Mouse (Mus musculus) limb, embryonic 12.5 days (tissue): ENCODE results near the gene Gipc1. TPM values are rescaled to one million over a fixed set of nuclear protein-coding genes. Genes with fewer than 3 reads are reported as not detected.

Experiments used
- ATAC-seq: fragments of 200-750 bp; cut with Nextera tagmentation; 2 replicates; pipeline ENCODE4 v1.8.0; 2017; ENCODE audit warnings: low read depth, moderate TSS enrichment; ENCODE audit not compliant: insufficient number of reproducible peaks, insufficient read depth, low FRiP score, low TSS enrichment
- H3K27ac ChIP-seq: fragments of 300-500 bp; sonication (generic); 2 replicates; pipeline ENCODE4 v1.5.1; 2016; ENCODE audit warnings: mild to moderate bottlenecking, moderate library complexity
- H3K27me3 ChIP-seq: fragments of 300-500 bp; sonication (generic); 2 replicates; pipeline ENCODE4 v1.6.1; 2016; ENCODE audit warnings: mild to moderate bottlenecking, moderate library complexity
- H3K36me3 ChIP-seq: fragments of 300-500 bp; sonication (generic); 2 replicates; pipeline ENCODE4 v1.6.1; 2016; ENCODE audit warnings: mild to moderate bottlenecking, moderate library complexity
- H3K4me1 ChIP-seq: fragments of 300-500 bp; sonication (generic); replicated peaks from 2 replicates; pipeline ENCODE4 v1.6.1; 2016
- H3K4me2 ChIP-seq: fragments of 300-500 bp; sonication (generic); 2 replicates; pipeline ENCODE4 v1.6.1; 2016; ENCODE audit warnings: mild to moderate bottlenecking, moderate library complexity
- H3K4me3 ChIP-seq: fragments of 300-500 bp; sonication (generic); replicated peaks from 2 replicates; pipeline ENCODE4 v1.5.1; 2016; ENCODE audit warnings: mild to moderate bottlenecking
- H3K9ac ChIP-seq: fragments of 300-500 bp; sonication (generic); replicated peaks from 2 replicates; pipeline ENCODE4 v1.6.1; 2016; ENCODE audit warnings: mild to moderate bottlenecking, moderate library complexity
- H3K9me3 ChIP-seq: fragments of 300-500 bp; sonication (generic); 2 replicates; pipeline ENCODE4 v1.6.1; 2016; ENCODE audit warnings: mild to moderate bottlenecking, moderate library complexity
- WGBS: fragments of 180-500 bp; shearing (Covaris S2); methylation state at CpG from one replicate; pipeline ENCODE4 v1.1.7; 2016; 5-methylcytosine and 5-hydroxymethylcytosine counted together
- polyA plus RNA-seq: library from polyadenylated mRNA; unstranded; fragments of >200 nt; fragmentation: Nextera tagmentation; extraction: Ambion mirVana; gene quantifications from 2 replicates; pipeline ENCODE4 v1.2.1, GENCODE M21; 2016

Gene Gipc1
- polyA plus RNA-seq, 1 experiment from 2014 or later: 185 TPM

GRCm38 (mm10) chr8:83699566-83699965 is 47.1 kb downstream of the Gipc1 start:
- H3K27ac ChIP-seq: peak overlapping the region; percentile 87
- peak overlapping the region; percentile 85 for H3K4me3 ChIP-seq
- ATAC-seq: no peak
- H3K4me1 ChIP-seq: peaks cover 24% of the 10 kb centered on the region
- 0 out of 2 replicates have a peak, but pooled peaks cover 4% of the 10 kb centered on the region for H3K9me3 ChIP-seq
- no peaks in the 10 kb centered on the region for H3K27me3 ChIP-seq
- WGBS: 15% methylated on average over 9 of the region's 9 CpGs
- H3K9ac ChIP-seq: peak overlapping the region; percentile 94
- H3K36me3 ChIP-seq: no peaks in the 10 kb centered on the region
- H3K4me2 ChIP-seq: peak overlapping the region; percentile 95

GRCm38 (mm10) chr8:83700423-83701085 is 48.1 kb downstream of the Gipc1 start:
- ATAC-seq: no peak
- H3K4me2 ChIP-seq: no peak overlapping the region

GRCm38 (mm10) chr8:83703426-83703825 is 50.9 kb downstream of the Gipc1 start:
- Histone ChIP-seq H3K4me1 (peaks cover 11% of the 10 kb centered on the region), H3K27ac (no peak overlapping the region), H3K4me2 (no peak overlapping the region), H3K36me3 (no peaks in the 10 kb centered on the region), H3K9ac (no peak overlapping the region), H3K9me3 (0 out of 2 replicates have a peak, but pooled peaks cover 4% of the 10 kb centered on the region), H3K4me3 (no peak overlapping the region), H3K27me3 (no peaks in the 10 kb centered on the region)
- WGBS: 82% methylated on average over 4 of the region's 4 CpGs
- no peak for ATAC-seq

More at GRCm38 (mm10) chr8:83700423-83701085, 48.1 kb downstream of the Gipc1 start:
- peaks cover 24% of the 10 kb centered on the region for H3K4me1 ChIP-seq
- no peak overlapping the region for H3K27ac ChIP-seq
- H3K4me3 ChIP-seq: no peak overlapping the region
- 0 out of 2 replicates have a peak, but pooled peaks cover 4% of the 10 kb centered on the region for H3K9me3 ChIP-seq
- 83% methylated on average over 9 of the region's 9 CpGs for WGBS
- H3K9ac ChIP-seq: no peak overlapping the region
- no peaks in the 10 kb centered on the region for H3K27me3 ChIP-seq
- H3K36me3 ChIP-seq: no peaks in the 10 kb centered on the region

- ATAC-seq: no peak
- no peak overlapping the region for H3K4me3 ChIP-seq
- H3K9ac ChIP-seq: no peak overlapping the region
- WGBS: 69% methylated on average over 5 of the region's 5 CpGs
- H3K27ac ChIP-seq: no peak overlapping the region
- H3K4me1 ChIP-seq: no peaks in the 10 kb centered on the region
- no peaks in the 10 kb centered on the region for H3K36me3 ChIP-seq
- no peak overlapping the region for H3K4me2 ChIP-seq
- H3K27me3 ChIP-seq: no peaks in the 10 kb centered on the region
- 0 out of 2 replicates have a peak, but pooled peaks cover 2% of the 10 kb centered on the region for H3K9me3 ChIP-seq
Observed at GRCm38 (mm10) chr8:83706411-83706810, 53.9 kb downstream of the Gipc1 start.

- Histone ChIP-seq H3K36me3 (no peaks in the 10 kb centered on the region), H3K4me2 (no peak overlapping the region), H3K9ac (no peak overlapping the region), H3K27me3 (no peaks in the 10 kb centered on the region), H3K27ac (no peak overlapping the region), H3K4me1 (no peaks in the 10 kb centered on the region), H3K4me3 (no peak overlapping the region), H3K9me3 (no peaks in the 10 kb centered on the region)
- ATAC-seq: no peak
- 72% methylated on average over 8 of the region's 8 CpGs for whole genome bisulfite sequencing
Observed at GRCm38 (mm10) chr8:83707554-83707953, 55.1 kb downstream of the Gipc1 start.

Other genes starting within 250 kb of the Gipc1 start
- 109 and 127 TPM in 2 replicates for gene Scoc, start 194.3 kb upstream of the Gipc1 start, polyA plus RNA-seq
- gene Olfr370, start 116.9 kb upstream of the Gipc1 start, polyA plus RNA-seq: not detected in 2 replicates
- gene Ndufb7, start 86.0 kb upstream of the Gipc1 start, polyA plus RNA-seq: 302 and 305 TPM in 2 replicates
- gene Tecr, start 44.7 kb upstream of the Gipc1 start, polyA plus RNA-seq: 577 and 580 TPM in 2 replicates
- 68.4 and 72.8 TPM in 2 replicates for gene Dnajb1, start 44.5 kb upstream of the Gipc1 start, polyA plus RNA-seq
- 0.63 and 0.90 TPM in 2 replicates for gene Ptger1, start 14.0 kb downstream of the Gipc1 start, polyA plus RNA-seq
- 36.8 and 37.4 TPM in 2 replicates for gene Pkn1, start 46.5 kb downstream of the Gipc1 start, polyA plus RNA-seq
- 155 and 164 TPM in 2 replicates for gene Ddx39, start 62.5 kb downstream of the Gipc1 start, polyA plus RNA-seq
- gene Adgre5, start 88.6 kb downstream of the Gipc1 start, polyA plus RNA-seq: 24.2 and 28.0 TPM in 2 replicates
- 28.2 and 32.7 TPM in 2 replicates for gene Adgrl1, start 247.4 kb downstream of the Gipc1 start, polyA plus RNA-seq